Mouse (Mus musculus) layer of hippocampus, adult 2 months (tissue): ENCODE results near the gene Krt18. TPM values are rescaled to one million over a fixed set of nuclear protein-coding genes. Genes with fewer than 3 reads are reported as not detected.
"Not testable (repeated sequence)": the region's sequence is repeated elsewhere in the genome, so short reads cannot be mapped to it uniquely, and the experiment has no call there.

Experiments used
- DNase-seq, 2 experiments: peaks; one replicate each; pipeline ENCODE4 v3.0.0; 2022; ENCODE audit warnings: low spot score in 2 of 2
- H3K27ac ChIP-seq: fragments of 200-600 bp; 2 replicates; pipeline ENCODE4 v1.8.1; 2022
- H3K4me3 ChIP-seq: fragments of 200-600 bp; 2 replicates; pipeline ENCODE4 v1.8.1; 2022; ENCODE audit warnings: mild to moderate bottlenecking
- CTCF ChIP-seq: fragments of 200-600 bp; conservative IDR thresholded peaks from 2 replicates; pipeline ENCODE4 v1.8.1; 2022; ENCODE audit warnings: antibody characterized with exemption, mild to moderate bottlenecking, moderate library complexity
- long read RNA-seq, 2 experiments: library from polyadenylated mRNA; stranded (forward); transcript quantifications; one replicate each; pipeline ENCODE4 v2.0.0; 2021; ENCODE audit warnings: borderline mapping rate in 2 of 2
- total RNA-seq, 2 experiments: library from RNA; stranded (reverse); gene quantifications; 2 replicates each; pipeline ENCODE4 v1.2.3; 2021

Krt18 gene
- total RNA-seq, result under 1 TPM; 0.32 to 0.67 TPM
- long read RNA-seq, experiment 1, result 0 reads
- long read RNA-seq, experiment 2, result 0 reads

DNA sequence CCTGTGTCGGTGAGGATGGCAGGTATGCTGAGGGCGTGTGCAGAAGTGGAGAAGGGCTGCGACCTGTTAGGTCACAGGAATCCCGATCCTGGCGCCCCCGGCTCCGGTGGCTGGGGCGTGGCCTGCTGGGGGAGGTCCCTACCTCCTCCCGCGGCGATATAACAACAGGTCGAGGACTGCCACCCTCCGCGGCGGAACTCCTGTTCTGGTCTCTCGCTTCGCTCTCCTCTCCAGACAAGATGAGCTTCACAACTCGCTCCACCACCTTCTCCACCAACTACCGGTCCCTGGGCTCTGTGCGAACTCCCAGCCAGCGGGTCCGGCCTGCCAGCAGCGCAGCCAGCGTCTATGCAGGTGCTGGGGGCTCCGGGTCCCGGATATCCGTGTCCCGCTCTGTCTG lies at the start of gene Krt18:
Gene Krt18, plus strand, starts transcription at position 141 of the 400 bp plus-strand sequence.
- no peak for DNase-seq
- TF ChIP-seq CTCF, result no peak
- Histone ChIP-seq H3K27ac (no peak within 1 kb of the TSS), H3K4me3 (no peak within 1 kb of the TSS)

DNA sequence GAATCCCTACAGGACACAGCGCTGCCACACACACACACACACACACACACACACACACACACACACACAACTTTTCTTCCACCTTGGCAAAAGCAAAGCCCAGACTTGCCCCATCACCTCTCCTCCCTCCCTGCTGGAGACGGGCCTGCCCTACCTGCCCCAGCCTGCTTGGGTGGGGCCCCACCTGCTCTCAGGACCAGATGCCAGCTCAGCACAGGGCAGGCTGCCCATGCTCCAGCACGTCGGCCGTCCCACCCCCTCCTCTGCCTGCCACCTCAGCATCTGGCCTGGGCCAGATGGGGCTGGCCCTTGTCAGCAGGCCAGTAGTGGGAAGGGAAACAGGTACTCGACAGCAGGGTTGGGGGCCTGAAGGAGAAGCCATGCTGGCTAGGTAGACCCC lies 47.1 kb upstream of the Krt18 start:
- H3K27ac ChIP-seq, result no peak overlapping the region
- TF ChIP-seq CTCF, result no peak
- H3K4me3 ChIP-seq, result no peak overlapping the region
- DNase-seq, result no peak

DNA sequence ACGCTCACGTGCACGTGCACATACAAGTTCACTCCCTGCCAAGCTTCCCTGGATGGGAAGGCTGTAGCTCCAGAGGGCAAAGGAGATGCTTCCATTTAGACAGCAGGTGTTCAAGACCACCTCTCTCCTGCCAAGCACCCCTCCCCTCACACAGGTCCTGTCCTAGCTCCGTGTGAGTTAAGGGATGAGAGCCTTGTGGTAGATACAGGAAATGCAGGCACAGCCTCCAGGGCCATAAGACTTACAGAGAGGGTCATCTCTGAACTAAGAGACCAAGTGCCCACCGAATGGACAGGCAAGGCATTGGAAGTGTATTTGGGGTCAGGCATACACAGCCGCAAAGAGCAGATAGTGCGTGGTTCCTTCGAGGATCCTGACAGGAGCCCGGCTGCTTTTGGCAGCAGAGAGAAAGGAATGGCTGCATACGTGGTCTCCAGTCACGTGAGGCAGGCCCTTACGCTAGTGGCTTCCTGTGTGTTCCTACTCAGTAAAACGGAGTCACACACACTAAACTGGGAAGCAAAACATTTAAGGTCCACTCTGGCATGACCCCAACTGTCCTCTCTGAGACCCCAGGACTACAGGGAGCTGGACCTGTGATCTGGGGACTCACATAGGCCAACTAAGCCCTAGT lies 44.5 kb upstream of the Krt18 start:
- TF ChIP-seq CTCF, result no peak
- DNase-seq, result no peak
- Histone ChIP-seq H3K4me3 (no peak overlapping the region), H3K27ac (peak overlapping the region; percentile 83)

DNA sequence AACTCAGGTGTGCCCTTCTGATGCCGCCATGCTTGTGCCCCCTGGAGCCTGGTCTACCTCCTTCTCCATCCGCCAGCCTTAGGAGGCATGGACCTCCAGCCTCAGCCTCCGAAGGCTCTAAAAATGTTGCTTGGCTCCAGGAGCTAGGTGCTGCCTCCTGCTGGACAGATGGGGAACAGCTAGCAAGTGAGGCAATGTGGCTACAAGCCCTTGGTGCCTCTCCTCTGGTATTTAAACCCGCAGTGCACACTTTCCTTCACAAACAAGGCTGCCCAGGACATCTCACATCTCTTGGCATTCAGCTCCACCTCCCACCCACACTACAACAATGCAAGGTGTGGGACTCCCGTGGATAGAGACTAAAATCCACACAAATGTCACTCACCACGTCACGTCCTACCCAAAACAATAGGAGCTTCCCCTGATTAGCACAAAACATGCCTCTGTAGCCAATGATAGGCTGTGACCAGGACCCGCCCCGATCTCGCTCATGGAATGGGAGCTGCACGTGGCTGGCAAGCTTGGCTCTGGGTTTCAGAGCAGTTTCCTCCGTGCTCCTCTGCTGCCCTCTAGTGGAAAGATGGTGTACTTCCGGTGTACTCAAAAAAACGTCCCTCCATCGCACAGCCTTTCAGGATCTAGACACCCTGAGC lies 43.9 kb upstream of the Krt18 start:
- peak overlapping the region; percentile 83 for H3K27ac ChIP-seq
- TF ChIP-seq CTCF, result peak; percentile 73
- DNase-seq, result peak; percentile 93 to 95
- peak overlapping the region; percentile 27 for H3K4me3 ChIP-seq

DNA sequence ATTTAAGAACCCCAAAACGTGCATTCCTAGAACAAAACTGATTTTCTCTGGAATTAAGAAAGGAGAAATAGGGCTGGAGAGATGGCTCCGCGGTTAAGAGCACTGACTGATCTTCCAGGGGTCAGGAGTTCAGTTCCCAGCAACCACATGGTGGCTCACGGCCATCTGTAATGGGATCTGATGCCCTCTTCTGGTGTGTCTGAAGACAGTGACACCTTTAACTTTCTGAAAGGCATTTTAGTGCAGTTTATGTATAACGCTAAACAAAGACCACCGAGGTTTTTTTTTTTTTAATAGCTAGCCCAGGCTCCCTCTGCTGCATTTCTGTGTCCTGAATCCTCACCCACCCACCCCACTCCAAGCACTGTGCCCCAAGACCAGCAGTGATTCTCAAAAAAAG lies 43.2 kb upstream of the Krt18 start:
- peak overlapping the region; percentile 83; the same call in 1 of the 2 replicates for H3K27ac ChIP-seq
- no peak overlapping the region; the same call in 1 of the 2 replicates for H3K4me3 ChIP-seq
- TF ChIP-seq CTCF, result no peak
- no peak for DNase-seq

DNA sequence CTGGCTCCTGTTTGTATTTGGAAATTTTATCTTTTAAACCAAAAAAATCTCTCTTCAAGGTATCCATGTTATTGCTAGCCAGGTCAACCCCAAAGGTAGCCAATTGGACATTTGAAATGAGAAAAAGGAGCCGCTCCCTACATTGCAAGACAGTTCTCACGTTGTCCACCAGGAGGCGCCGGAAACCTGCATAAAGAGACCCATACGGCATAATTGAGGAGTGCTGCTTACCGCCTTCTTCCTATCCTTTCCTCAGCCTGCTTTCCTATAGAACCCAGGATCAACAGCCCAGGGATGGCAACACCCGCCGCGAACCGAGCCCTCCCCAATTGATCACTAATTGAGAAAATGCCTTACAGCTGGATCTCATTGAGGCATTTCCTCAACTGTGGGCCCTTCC lies 39.9 kb upstream of the Krt18 start:
- Histone ChIP-seq H3K4me3 (no peak overlapping the region), H3K27ac (no peak overlapping the region)
- DNase-seq, result peak; percentile 79 to 87
- peak; percentile 99 for TF ChIP-seq CTCF

DNA sequence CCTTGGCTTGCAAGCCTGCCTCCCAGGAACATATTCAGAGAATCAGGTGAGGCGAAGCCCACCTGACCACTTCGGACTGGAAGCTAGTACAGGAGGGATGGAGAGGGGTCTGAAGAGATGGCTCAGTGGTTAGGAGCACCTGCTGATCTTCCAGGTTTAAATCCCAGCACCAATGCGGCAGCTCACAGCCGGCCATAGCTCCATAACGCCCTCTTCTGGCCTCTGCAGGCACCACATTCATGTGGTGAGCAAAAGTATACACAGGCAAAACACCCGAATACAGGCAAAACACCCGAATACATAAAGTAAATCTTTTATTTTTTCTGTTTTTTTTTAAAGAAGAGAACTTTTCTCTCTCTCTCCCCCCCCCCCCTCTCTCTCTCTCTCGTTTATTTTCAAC lies 39.3 kb upstream of the Krt18 start:
- no peak for TF ChIP-seq CTCF
- Histone ChIP-seq H3K27ac (no peak overlapping the region), H3K4me3 (no peak overlapping the region)
- DNase-seq, result no peak

DNA sequence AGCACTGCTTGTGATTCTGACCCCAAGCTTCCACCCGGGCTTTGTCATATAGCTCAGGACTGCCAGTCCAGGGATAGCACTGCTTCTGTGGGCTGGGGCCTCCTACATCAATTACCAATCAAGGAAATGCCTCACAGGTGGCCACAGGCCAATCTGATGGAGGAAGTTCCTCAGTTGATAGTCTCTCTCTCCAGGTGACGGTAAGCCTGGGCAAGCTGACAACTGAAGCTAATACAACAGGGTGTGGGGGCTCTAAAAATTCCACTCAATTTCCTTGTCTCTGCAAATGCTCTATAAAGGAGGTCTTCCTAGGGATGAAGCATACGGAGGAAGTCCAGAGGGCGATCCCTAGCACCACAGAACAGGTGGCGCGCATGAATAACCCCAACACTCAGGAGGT lies 37.0 kb upstream of the Krt18 start:
- TF ChIP-seq CTCF, result no peak
- no peak overlapping the region for H3K27ac ChIP-seq
- DNase-seq, result no peak
- H3K4me3 ChIP-seq, result no peak overlapping the region

DNA sequence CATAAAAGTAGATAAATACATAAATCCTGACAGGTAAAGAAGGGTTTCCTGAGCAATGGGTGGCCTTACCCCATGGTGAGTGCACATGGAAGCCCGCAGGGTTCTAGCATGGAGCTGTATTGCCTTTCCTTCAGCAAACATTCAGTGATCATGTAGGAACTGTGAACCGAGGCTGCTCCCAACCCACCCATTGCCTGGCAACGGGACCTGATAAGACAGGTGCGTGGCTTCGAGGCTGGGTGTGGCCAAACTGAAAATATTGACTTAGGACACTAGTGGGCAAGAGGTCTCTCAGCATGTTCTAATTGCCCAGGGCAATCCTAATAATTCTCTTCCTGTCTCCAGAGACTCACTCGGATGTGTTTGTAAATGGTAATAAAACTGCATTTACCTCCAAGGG lies 33.6 kb upstream of the Krt18 start:
- Histone ChIP-seq H3K4me3 (no peak overlapping the region), H3K27ac (no peak overlapping the region)
- TF ChIP-seq CTCF, result no peak
- no peak for DNase-seq

DNA sequence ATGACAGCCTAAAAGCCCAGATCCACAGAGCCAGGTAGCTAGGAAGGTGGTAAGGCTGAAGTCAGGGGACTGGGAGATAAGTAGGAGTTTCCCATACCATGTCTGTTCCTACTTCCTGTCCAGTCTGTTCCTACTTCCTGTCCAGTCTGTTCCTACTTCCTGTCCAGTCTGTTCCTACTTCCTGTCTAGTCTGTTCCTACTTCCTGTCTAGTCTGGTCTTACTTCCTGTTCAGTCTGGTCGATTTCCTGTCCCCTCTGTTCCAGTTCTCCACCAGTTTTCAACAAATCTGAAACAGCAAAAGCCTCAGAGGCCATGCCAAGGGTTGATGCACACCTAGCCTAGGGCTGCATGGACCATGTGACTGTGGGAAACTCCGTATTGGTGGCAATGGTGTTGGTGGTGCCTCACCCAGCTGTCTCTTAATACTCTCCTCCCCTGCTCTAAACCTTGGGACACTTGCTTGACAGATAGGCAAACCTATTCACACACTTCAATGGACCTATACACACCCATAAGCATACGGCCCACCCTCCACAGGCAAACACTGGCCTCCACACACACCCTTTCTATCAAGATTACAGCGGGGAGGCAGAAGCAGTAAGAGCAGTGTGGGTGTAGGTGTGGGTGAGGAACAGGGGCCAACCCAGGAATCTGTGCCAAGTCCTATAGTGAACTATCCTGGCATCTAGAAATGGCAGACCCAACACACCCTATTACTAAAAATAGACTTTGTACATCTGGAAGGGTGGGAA lies 32.3 kb upstream of the Krt18 start:
- no peak overlapping the region for H3K4me3 ChIP-seq
- no peak for DNase-seq
- TF ChIP-seq CTCF, result no peak
- H3K27ac ChIP-seq, result no peak overlapping the region

DNA sequence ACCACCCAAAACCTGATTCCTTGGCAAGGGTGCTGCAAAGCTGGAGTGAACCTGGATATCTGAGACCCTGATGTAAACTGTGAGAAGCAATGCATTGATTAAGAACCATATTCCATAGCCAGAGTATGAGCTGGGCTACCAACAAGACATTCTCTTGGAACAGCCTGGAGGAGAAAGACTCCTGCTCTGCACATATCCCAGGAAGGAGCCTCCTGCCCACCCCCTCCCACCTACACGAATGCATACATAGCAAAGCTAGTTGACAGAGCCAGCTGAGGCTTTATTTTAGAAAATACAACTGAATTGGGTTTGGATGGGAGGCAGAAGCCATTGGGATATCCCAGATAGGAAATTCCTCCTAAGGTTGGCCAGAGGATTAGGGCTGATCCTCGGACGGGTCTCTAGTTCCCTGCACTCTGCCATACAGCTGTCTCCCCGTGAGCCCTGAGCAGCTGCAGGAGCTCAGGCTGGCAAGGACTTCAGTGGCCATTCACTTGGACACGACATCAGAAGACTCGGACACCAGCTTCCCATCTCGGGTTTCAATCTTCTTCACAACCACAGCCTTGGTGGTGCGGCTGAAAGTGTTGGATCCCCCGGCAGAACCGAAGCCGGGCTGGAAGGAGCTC lies 31.4 kb upstream of the Krt18 start:
- DNase-seq, H3K27ac ChIP-seq, H3K4me3 ChIP-seq: not testable (repeated sequence)

DNA sequence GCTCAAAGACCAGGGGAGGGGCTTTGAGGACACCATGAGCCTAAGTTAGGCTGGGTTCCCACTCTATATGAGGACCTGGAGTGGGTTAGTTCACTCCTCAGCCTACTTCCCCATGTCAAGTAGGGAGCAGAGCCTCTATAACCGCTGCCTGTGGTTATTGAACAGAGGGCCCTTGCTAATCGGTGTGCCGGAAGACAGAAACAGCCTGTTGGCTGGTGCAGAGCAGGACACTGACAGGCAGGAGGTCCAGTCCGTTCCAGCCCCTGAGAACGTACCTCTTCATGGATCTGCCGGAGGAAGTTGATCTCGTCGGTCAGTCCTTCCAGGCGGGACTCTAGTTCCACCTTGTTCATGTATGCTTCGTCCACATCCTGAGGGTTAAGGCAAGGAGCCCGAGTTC lies 28.8 kb upstream of the Krt18 start:
- no peak for DNase-seq
- no peak for TF ChIP-seq CTCF
- Histone ChIP-seq H3K27ac (no peak overlapping the region), H3K4me3 (no peak overlapping the region)

DNA sequence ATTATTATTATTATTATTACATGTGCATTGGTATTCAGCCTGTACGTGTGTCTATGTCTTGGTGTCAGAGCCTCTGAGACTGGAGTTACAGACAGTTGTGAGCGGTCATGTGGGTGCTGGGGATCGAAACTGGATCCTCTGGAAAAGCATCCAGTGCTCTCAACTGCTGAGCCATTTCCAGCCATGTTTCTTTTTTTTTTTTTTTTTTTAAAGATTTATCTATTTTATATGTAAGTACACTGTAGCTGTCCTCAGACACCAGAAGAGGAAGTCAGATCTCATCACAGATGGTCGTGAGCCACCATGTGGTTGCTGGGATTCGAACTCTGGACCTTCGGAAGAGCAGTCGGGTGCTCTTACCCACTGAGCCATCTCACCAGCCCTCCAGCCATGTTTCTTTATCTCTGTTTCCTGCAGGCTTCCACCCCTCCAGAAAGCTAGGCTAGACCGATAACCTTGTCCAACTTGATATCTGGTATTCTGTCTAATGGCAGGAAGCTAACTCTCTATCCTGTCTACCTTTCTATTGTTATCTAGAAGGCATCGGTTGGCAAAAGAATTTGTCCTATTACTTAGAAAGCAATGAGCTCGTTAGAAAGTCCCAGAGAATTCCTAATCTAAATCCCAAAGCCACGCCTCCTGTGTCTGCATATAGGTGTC lies 28.2 kb upstream of the Krt18 start:
- no peak overlapping the region for H3K4me3 ChIP-seq
- no peak overlapping the region for H3K27ac ChIP-seq
- DNase-seq, result no peak
- TF ChIP-seq CTCF, result no peak
